Mouse (Mus musculus) ES-E14 (cell line): ENCODE results near the gene Mdga1. TPM values are rescaled to one million over a fixed set of nuclear protein-coding genes. Genes with fewer than 3 reads are reported as not detected.

ENCODE experiments used
- DNase-seq: peaks from one replicate; pipeline ENCODE4 v3.0.0-alpha.2; 2013; ENCODE audit warnings: low read depth, low spot score
- H3K27ac ChIP-seq: 2 replicates; pipeline ENCODE4 v1.5.1; 2012; ENCODE audit warnings: low read depth, mild to moderate bottlenecking, low read length, moderate library complexity, mixed read lengths; ENCODE audit not compliant: poor library complexity, insufficient read depth, severe bottlenecking
- H3K36me3 ChIP-seq: 2 replicates; pipeline ENCODE4 v1.6.1; 2012; ENCODE audit warnings: mild to moderate bottlenecking, low read length, moderate library complexity, mixed read lengths; ENCODE audit not compliant: control insufficient read depth, poor library complexity, insufficient read depth, severe bottlenecking
- H3K4me1 ChIP-seq, 2 experiments: fragments of 150-350 bp in 1 of 2; sonication (generic) in 1 of 2; 2 replicates each; pipeline ENCODE4 v1.6.1; 2012; ENCODE audit warnings: low read length in 2 of 2, mild to moderate bottlenecking in 1 of 2, mixed read lengths in 1 of 2; ENCODE audit not compliant: control insufficient read depth in 2 of 2, insufficient read depth in 2 of 2, poor library complexity in 1 of 2
- H3K4me3 ChIP-seq, 2 experiments: fragments of 150-350 bp in 1 of 2; sonication (generic) in 1 of 2; 2 replicates each; pipeline ENCODE4 v1.5.1; 2012; ENCODE audit warnings: low read length in 2 of 2, low read depth in 1 of 2, mild to moderate bottlenecking in 1 of 2, mixed read lengths in 1 of 2; ENCODE audit not compliant: insufficient read depth in 1 of 2, poor library complexity in 1 of 2, severe bottlenecking in 1 of 2
- H3K9ac ChIP-seq: 2 replicates; pipeline ENCODE4 v1.6.1; 2012; ENCODE audit warnings: low read depth, mild to moderate bottlenecking, low read length, mixed read lengths; ENCODE audit not compliant: poor library complexity, insufficient read depth, severe bottlenecking
- H3K9me3 ChIP-seq: fragments of 150-350 bp; sonication (generic); 2 replicates; pipeline ENCODE4 v1.6.1; 2012; ENCODE audit warnings: low read depth, mild to moderate bottlenecking, low read length; ENCODE audit not compliant: control insufficient read depth, insufficient read depth
- CHD2 ChIP-seq: IDR thresholded peaks from 2 replicates; pipeline ENCODE4 v1.6.1; 2014; ENCODE audit warnings: mild to moderate bottlenecking, low read depth, low read length, inconsistent platforms
- HCFC1 ChIP-seq: IDR thresholded peaks from 2 replicates; pipeline ENCODE4 v1.6.1; 2012; ENCODE audit warnings: low read length, inconsistent platforms, borderline replicate concordance; ENCODE audit not compliant: insufficient read depth
- MAFK ChIP-seq: IDR thresholded peaks from 2 replicates; pipeline ENCODE4 v1.6.1; 2014; ENCODE audit warnings: mild to moderate bottlenecking, low read depth, low read length, inconsistent platforms; ENCODE audit not compliant: insufficient read depth
- ZC3H11A ChIP-seq: IDR thresholded peaks from 2 replicates; pipeline ENCODE4 v1.6.1; 2012; ENCODE audit warnings: low read depth, mild to moderate bottlenecking, inconsistent platforms, low read length, borderline replicate concordance
- ZNF384 ChIP-seq: IDR thresholded peaks from 2 replicates; pipeline ENCODE4 v1.6.1; 2012; ENCODE audit warnings: low read depth, low read length, inconsistent platforms
- in situ Hi-C, 2 experiments: fragments of 600-800 bp; cut with MboI; formaldehyde crosslinking; loops; one replicate each; pipeline ENCODE4 v1.15.1; 2025; ENCODE audit warnings: low sequenced_read_pairs in 2 of 2, inconsistent platforms in 1 of 2; ENCODE audit not compliant: unreplicated experiment in 2 of 2
- total RNA-seq: library from RNA; depleted of rRNA; stranded (reverse); fragments of 300-350 nt; gene quantifications from 2 replicates; pipeline ENCODE4 v1.2.3, GENCODE M21; 2012

The Mdga1 gene
- total RNA-seq, 1 experiment, result 7.1 TPM

- Histone ChIP-seq H3K4me3 (no peak overlapping the region), H3K36me3 (no peaks in the 10 kb centered on the region), H3K9me3 (no peaks in the 10 kb centered on the region), H3K4me1 (peaks cover 9 to 26% of the 10 kb centered on the region in 2 experiments), H3K27ac (no peak overlapping the region), H3K9ac (no peak overlapping the region)
- TF ChIP-seq MAFK (no peak), HCFC1 (no peak), CHD2 (no peak), ZNF384 (no peak), ZC3H11A (no peak)
- no peak for DNase-seq
- in situ Hi-C loops, result loop anchor here in 1 of 2 experiments (5.0 kb wide), 1 partner anchor 74 kb away; no protein-coding TSS in a partner anchor
Measured at GRCm38 (mm10) chr17:29803545-29803944, 166.3 kb downstream of the Mdga1 start.

GRCm38 (mm10) chr17:29801358-29801757, 168.5 kb downstream of the Mdga1 start:
- DNase-seq, result peak; percentile 82

GRCm38 (mm10) chr17:29800096-29800455, 169.8 kb downstream of the Mdga1 start:
- Histone ChIP-seq H3K27ac (no peak overlapping the region), H3K9me3 (no peaks in the 10 kb centered on the region), H3K4me1 (peaks cover 10 to 31% of the 10 kb centered on the region in 2 experiments), H3K4me3 (no peak overlapping the region), H3K9ac (no peak overlapping the region), H3K36me3 (no peaks in the 10 kb centered on the region)
- no peak for TF ChIP-seq ZNF384
- TF ChIP-seq MAFK, result no peak
- no peak for TF ChIP-seq CHD2
- no peak for TF ChIP-seq ZC3H11A
- no peak for TF ChIP-seq HCFC1
- DNase-seq, result no peak
- in situ Hi-C loops, result loop anchor here in 1 of 2 experiments (5.0 kb wide), 1 partner anchor 77 kb away; no protein-coding TSS in a partner anchor

More at GRCm38 (mm10) chr17:29801358-29801757, 168.5 kb downstream of the Mdga1 start:
- in situ Hi-C loops, result loop anchor here in 1 of 2 experiments (5.0 kb wide), 1 partner anchor 76 kb away; no protein-coding TSS in a partner anchor
- H3K9me3 ChIP-seq, result no peaks in the 10 kb centered on the region
- no peaks in the 10 kb centered on the region for H3K36me3 ChIP-seq
- H3K27ac ChIP-seq, result no peak overlapping the region
- H3K9ac ChIP-seq, result no peak overlapping the region
- H3K4me1 ChIP-seq, result peaks cover 10 to 28% of the 10 kb centered on the region in 2 experiments; a peak in 3 of 4 replicates
- TF ChIP-seq ZC3H11A (no peak), MAFK (no peak), HCFC1 (no peak), ZNF384 (no peak), CHD2 (no peak)
- H3K4me3 ChIP-seq, result no peak overlapping the region

GRCm38 (mm10) chr17:29799398-29800095, 170.3 kb downstream of the Mdga1 start:
- no peaks in the 10 kb centered on the region for H3K9me3 ChIP-seq
- no peak overlapping the region for H3K27ac ChIP-seq
- no peaks in the 10 kb centered on the region for H3K36me3 ChIP-seq
- no peak overlapping the region; the same call in 1 of the 2 replicates for H3K9ac ChIP-seq
- H3K4me1 ChIP-seq, result peaks cover 10 to 35% of the 10 kb centered on the region in 2 experiments
- in situ Hi-C loops, result loop anchor here in 1 of 2 experiments (5.0 kb wide), 1 partner anchor 78 kb away; no protein-coding TSS in a partner anchor
- DNase-seq, result no peak
- TF ChIP-seq ZC3H11A (no peak), HCFC1 (no peak), ZNF384 (no peak), CHD2 (no peak), MAFK (no peak)
- H3K4me3 ChIP-seq, result no peak overlapping the region
